Mouse (Mus musculus) spleen, adult 2 months (tissue): Measurements from ENCODE around the gene Dspp. TPM values are rescaled to one million over a fixed set of nuclear protein-coding genes. Genes with fewer than 3 reads are reported as not detected.

Experiments
- DNase-seq, 2 experiments: peaks; one replicate each; pipeline versions ENCODE4 v3.0.0 to v3.0.0-alpha.2; 2012 to 2021; ENCODE audit warnings: low spot score in 2 of 2, low read depth in 1 of 2
- H3K27ac ChIP-seq: fragments of 200-500 bp; 2 replicates; pipeline ENCODE4 v1.5.1; 2012; ENCODE audit warnings: low read length, inconsistent platforms; ENCODE audit not compliant: insufficient read depth
- H3K27me3 ChIP-seq: fragments of 200-500 bp; 2 replicates; pipeline ENCODE4 v1.6.1; 2012; ENCODE audit warnings: mild to moderate bottlenecking, moderate library complexity, low read length, inconsistent platforms; ENCODE audit not compliant: control insufficient read depth, insufficient read depth
- H3K36me3 ChIP-seq: fragments of 200-500 bp; 2 replicates; pipeline ENCODE4 v1.6.1; 2012; ENCODE audit warnings: mild to moderate bottlenecking, low read length, inconsistent platforms; ENCODE audit not compliant: control insufficient read depth, insufficient read depth
- H3K4me1 ChIP-seq: fragments of 200-500 bp; 2 replicates; pipeline ENCODE4 v1.6.1; 2011; ENCODE audit warnings: inconsistent platforms; ENCODE audit not compliant: control insufficient read depth, insufficient read depth, insufficient read length
- H3K4me3 ChIP-seq: fragments of 200-500 bp; 2 replicates; pipeline ENCODE4 v1.5.1; 2011; ENCODE audit warnings: mild to moderate bottlenecking, inconsistent platforms; ENCODE audit not compliant: insufficient read depth, insufficient read length; ENCODE audit errors: extremely low read depth
- CTCF ChIP-seq: fragments of 200-500 bp; IDR thresholded peaks from 2 replicates; pipeline ENCODE4 v1.5.1; 2011; ENCODE audit warnings: mild to moderate bottlenecking, inconsistent platforms; ENCODE audit not compliant: insufficient read depth, insufficient read length, insufficient replicate concordance; ENCODE audit errors: extremely low read depth
- POLR2A ChIP-seq: fragments of 200-500 bp; IDR thresholded peaks from 2 replicates; pipeline ENCODE4 v1.6.1; 2011; ENCODE audit warnings: low read depth, low read length, inconsistent platforms
- WGBS: fragments of 180-500 bp; shearing (Covaris S2); methylation state at CpG from one replicate; pipeline ENCODE4 v1.1.7; 2018; 5-methylcytosine and 5-hydroxymethylcytosine counted together
- polyA plus RNA-seq: library from polyadenylated mRNA; depleted of rRNA; stranded (reverse); fragments of >200 nt; gene quantifications from 2 replicates; pipeline ENCODE4 v1.2.3, GENCODE M21; 2012

The Dspp gene
- polyA plus RNA-seq, 1 experiment, result not detected

- H3K4me1 ChIP-seq, result no peaks in the 10 kb centered on the region
- no peaks in the 10 kb centered on the region for H3K36me3 ChIP-seq
- no peak overlapping the region for H3K4me3 ChIP-seq
- no peaks in the 10 kb centered on the region for H3K27me3 ChIP-seq
- DNase-seq, result no peak
- no peak overlapping the region for H3K27ac ChIP-seq
- WGBS, result 50% methylated on average over 4 of the region's 4 CpGs
- TF ChIP-seq POLR2A (no peak), CTCF (no peak)
These were observed 36.8 kb upstream of the Dspp start for GRCm38 (mm10) chr5:104133752-104134151.

- no peak for DNase-seq
- H3K27ac ChIP-seq, result no peak overlapping the region
- TF ChIP-seq POLR2A (no peak), CTCF (no peak)
- no peak overlapping the region for H3K4me3 ChIP-seq
- WGBS, result 82% methylated on average over 10 of the region's 10 CpGs
- no peaks in the 10 kb centered on the region for H3K36me3 ChIP-seq
- H3K27me3 ChIP-seq, result no peaks in the 10 kb centered on the region
- no peaks in the 10 kb centered on the region for H3K4me1 ChIP-seq
These were observed 32.5 kb upstream of the Dspp start for GRCm38 (mm10) chr5:104137920-104138541.

GRCm38 (mm10) chr5:104141067-104141466 lies 29.4 kb upstream of the Dspp start:
- no peak for DNase-seq
- H3K27ac ChIP-seq, result no peak overlapping the region
- 58% methylated on average over 2 of the region's 2 CpGs for WGBS
- no peaks in the 10 kb centered on the region for H3K36me3 ChIP-seq
- TF ChIP-seq CTCF (no peak), POLR2A (no peak)
- no peak overlapping the region for H3K4me3 ChIP-seq
- H3K4me1 ChIP-seq, result no peaks in the 10 kb centered on the region
- no peaks in the 10 kb centered on the region for H3K27me3 ChIP-seq

- Histone ChIP-seq H3K36me3 (no peaks in the 10 kb centered on the region), H3K4me1 (no peaks in the 10 kb centered on the region), H3K27me3 (no peaks in the 10 kb centered on the region), H3K27ac (no peak overlapping the region), H3K4me3 (no peak overlapping the region)
- TF ChIP-seq POLR2A (no peak), CTCF (no peak)
- WGBS, result 85% methylated on average over 4 of the region's 4 CpGs
- DNase-seq, result no peak
These were observed 26.5 kb upstream of the Dspp start for GRCm38 (mm10) chr5:104144057-104144456.

- no peak for DNase-seq
- 25% methylated on average over 7 of the region's 7 CpGs for WGBS
- no peak for TF ChIP-seq POLR2A
- TF ChIP-seq CTCF, result no peak
These were observed 21.2 kb upstream of the Dspp start for GRCm38 (mm10) chr5:104149349-104149748.

GRCm38 (mm10) chr5:104150196-104150595 lies 20.3 kb upstream of the Dspp start:
- no peak for DNase-seq
- Histone ChIP-seq H3K36me3 (no peaks in the 10 kb centered on the region), H3K4me3 (no peak overlapping the region), H3K27me3 (no peaks in the 10 kb centered on the region), H3K4me1 (no peaks in the 10 kb centered on the region), H3K27ac (no peak overlapping the region)
- TF ChIP-seq POLR2A (no peak), CTCF (no peak)
- 81% methylated on average over 6 of the region's 6 CpGs for WGBS

More at GRCm38 (mm10) chr5:104149349-104149748, 21.2 kb upstream of the Dspp start:
- Histone ChIP-seq H3K27me3 (no peaks in the 10 kb centered on the region), H3K27ac (no peak overlapping the region), H3K4me1 (no peaks in the 10 kb centered on the region), H3K36me3 (no peaks in the 10 kb centered on the region), H3K4me3 (no peak overlapping the region)

GRCm38 (mm10) chr5:104157701-104158100 lies 12.8 kb upstream of the Dspp start:
- H3K4me1 ChIP-seq, result no peaks in the 10 kb centered on the region
- no peak overlapping the region for H3K27ac ChIP-seq
- H3K36me3 ChIP-seq, result no peaks in the 10 kb centered on the region
- no peak for DNase-seq
- WGBS, result 91% methylated on average over 7 of the region's 7 CpGs
- no peak overlapping the region for H3K4me3 ChIP-seq
- H3K27me3 ChIP-seq, result no peaks in the 10 kb centered on the region
- TF ChIP-seq POLR2A (no peak), CTCF (no peak)
